Mouse (Mus musculus) ES-E14 (cell line): ENCODE measurements around the gene Ntn1.

Source experiments
- CHD2 ChIP-seq: IDR thresholded peaks from 2 replicates; pipeline ENCODE4 v1.6.1; 2014; ENCODE audit warnings: mild to moderate bottlenecking, low read depth, low read length, inconsistent platforms
- HCFC1 ChIP-seq: IDR thresholded peaks from 2 replicates; pipeline ENCODE4 v1.6.1; 2012; ENCODE audit warnings: low read length, inconsistent platforms, borderline replicate concordance; ENCODE audit not compliant: insufficient read depth
- MAFK ChIP-seq: IDR thresholded peaks from 2 replicates; pipeline ENCODE4 v1.6.1; 2014; ENCODE audit warnings: mild to moderate bottlenecking, low read depth, low read length, inconsistent platforms; ENCODE audit not compliant: insufficient read depth
- ZC3H11A ChIP-seq: IDR thresholded peaks from 2 replicates; pipeline ENCODE4 v1.6.1; 2012; ENCODE audit warnings: low read depth, mild to moderate bottlenecking, inconsistent platforms, low read length, borderline replicate concordance
- ZNF384 ChIP-seq: IDR thresholded peaks from 2 replicates; pipeline ENCODE4 v1.6.1; 2012; ENCODE audit warnings: low read depth, low read length, inconsistent platforms

GRCm38 (mm10) chr11:68355561-68355960, 45.1 kb downstream of the Ntn1 start:
- TF ChIP-seq HCFC1 (no peak), MAFK (no peak), ZNF384 (no peak), ZC3H11A (no peak), CHD2 (no peak)
